Mouse (Mus musculus): ENCODE measurements around the gene Gm49392. TPM values are rescaled to one million over a fixed set of nuclear protein-coding genes. Genes with fewer than 3 reads are reported as not detected.
"Not testable (repeated sequence)": the region's sequence is repeated elsewhere in the genome, so short reads cannot be mapped to it uniquely, and the experiment has no call there.

The Gm49392 gene
- not detected for total RNA-seq (2021)
- long read RNA-seq, result 0 reads

DNA sequence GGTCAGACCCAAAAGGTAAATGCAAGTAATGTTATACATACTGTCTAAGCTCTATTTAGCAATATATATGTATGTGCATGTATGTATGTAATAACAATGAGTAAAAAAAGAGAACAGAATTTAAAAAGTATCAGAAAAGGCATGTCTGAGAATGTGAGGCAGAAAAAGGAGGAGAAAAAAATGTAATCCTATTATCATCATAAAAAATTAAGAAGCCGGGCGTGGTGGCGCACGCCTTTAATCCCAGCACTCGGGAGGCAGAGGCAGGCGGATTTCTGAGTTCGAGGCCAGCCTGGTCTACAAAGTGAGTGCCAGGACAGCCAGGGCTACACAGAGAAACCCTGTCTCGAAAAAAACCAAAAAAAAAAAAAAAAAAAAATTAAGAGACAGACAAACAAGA is at the start of gene Gm49392:
Gm49392 (minus strand) TSS at position 101 of the 400 bp plus-strand sequence.
- DNase-seq (ENCODE audit: low spot score in 2 of 2), result not testable (repeated sequence)

DNA sequence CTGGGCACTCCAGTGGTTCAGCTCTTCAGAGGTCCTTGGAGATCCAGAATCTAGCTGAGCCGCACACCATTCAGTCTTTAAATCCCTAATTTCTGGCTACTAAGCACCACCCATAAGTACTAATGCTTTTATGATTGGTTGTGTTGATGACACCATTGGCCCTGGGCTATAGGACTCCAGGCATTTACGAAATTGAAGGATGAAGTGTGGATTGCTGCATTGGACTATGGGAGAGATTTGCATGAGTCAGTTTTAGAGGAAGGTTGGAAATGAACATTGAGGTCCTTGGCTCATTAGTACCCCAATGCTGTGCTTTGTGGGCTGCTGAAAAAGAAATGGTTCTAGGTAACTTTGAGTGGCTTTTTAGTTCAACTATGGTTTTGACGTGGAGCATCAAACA is 45.2 kb upstream of the Gm49392 start, which contains the start of gene Tpbpa:
Tpbpa (minus strand) TSS at position 101 of the 400 bp plus-strand sequence.
- not testable (repeated sequence) for DNase-seq (ENCODE audit: low spot score in 2 of 2)

DNA sequence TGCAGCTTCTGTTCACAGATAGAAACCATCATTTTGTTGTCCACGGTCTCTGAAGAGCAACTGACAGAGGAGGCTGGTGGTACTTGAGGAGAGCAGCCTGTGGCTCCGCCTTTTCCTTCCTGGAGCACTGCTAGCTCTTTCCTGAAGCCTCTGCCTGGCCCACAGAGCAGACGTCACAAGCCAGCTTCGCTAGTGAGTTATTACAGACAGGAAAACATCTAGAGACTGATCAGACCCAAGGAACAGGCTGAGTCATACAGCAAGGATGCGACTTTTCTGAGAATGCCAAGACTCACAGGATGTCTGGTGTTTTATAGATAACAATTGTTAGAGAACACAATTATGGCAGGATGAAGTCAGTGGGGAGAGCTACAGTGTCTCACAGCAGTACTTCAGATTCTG is 39.8 kb upstream of the Gm49392 start, which contains the start of the genes Gm49391 and Ctla2a:
Gm49391 (minus strand) TSS at position 72 of the 402 bp plus-strand sequence.
Ctla2a (minus strand) TSS at position 126 of the 402 bp plus-strand sequence.
- DNase-seq (ENCODE audit: low spot score in 2 of 2), result no peak

DNA sequence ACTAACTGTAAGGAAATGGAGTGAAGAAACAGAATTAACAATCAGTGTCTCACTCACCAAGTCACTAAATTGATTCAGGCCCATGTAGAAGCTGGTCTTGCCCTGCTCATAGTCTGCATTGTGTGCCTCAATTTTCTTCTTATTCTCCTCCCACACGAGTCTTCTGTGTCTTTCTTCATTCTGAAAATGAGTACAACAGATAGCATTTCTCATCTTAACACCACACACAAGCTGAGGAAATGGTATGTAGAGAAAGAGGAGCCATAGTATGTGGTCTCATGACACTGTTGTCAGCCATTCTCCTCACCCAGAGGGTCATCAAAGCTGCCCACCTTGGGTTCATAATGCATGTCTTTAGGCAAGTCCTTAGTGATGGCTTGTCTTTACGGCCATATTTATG is 38.8 kb upstream of the Gm49392 start, which contains the start of gene Gm49393:
Gm49393 (minus strand) TSS at position 101 of the 400 bp plus-strand sequence.
- DNase-seq (ENCODE audit: low spot score in 2 of 2), result not testable (repeated sequence)

- not testable (repeated sequence) for DNase-seq (ENCODE audit: low spot score in 2 of 2)
Measured at GRCm38 (mm10) chr13:60904780-60905179, 8.1 kb upstream of the Gm49392 start, which contains the start of gene Tpbpb. Gene Tpbpb (minus strand): TSS chr13:60904880.

DNA sequence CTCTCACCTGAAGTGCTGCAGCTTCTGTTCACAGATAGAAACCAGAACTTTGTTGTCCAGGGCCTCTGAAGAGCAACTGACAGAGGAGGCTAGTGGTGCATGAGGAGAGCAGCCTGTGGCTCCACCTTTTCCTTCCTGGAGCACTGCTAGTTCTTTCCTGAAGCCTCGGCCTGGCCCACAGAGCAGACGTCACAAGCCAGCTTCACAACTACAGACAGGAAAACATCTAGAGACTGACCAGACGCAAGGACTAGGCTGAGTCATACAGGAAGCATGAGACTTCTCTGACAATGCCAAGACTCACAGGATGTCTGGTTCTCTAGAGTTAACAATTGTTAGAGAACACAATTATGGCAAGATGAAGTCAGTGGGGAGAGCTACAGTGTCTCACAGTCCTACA is 634 bp upstream of the Gm49392 start, which contains the start of gene Ctla2b:
Ctla2b (minus strand) TSS at position 120 of the 400 bp plus-strand sequence.
- peak in 1 of 2 experiments; percentile 0 for DNase-seq (ENCODE audit: low spot score in 2 of 2)

- DNase-seq (ENCODE audit: low spot score in 2 of 2), result no peak
Measured at GRCm38 (mm10) chr13:60895406-60896160, 1.1 kb downstream of the Gm49392 start.

GRCm38 (mm10) chr13:60892301-60892700 is 4.4 kb downstream of the Gm49392 start:
- no peak for DNase-seq (ENCODE audit: low spot score in 2 of 2)

DNA sequence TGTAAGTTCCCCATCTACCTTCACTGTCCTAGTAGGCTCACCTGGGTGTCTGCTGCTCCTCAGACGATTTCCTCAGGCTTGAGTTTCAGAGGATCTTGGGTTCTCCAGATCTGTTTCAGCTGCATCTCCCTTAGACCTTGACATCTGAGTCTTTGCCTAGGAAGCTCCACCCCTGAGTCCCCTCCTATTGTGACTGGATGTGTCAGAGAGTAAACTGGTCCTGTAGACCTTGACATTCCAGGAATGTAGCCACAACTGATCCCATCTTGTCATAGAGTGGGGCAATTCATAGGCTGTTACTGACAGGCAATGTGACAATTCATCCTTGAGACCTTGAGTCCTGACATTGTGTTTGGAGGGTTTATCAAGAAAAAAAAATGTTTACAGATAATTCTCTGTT is 32.4 kb downstream of the Gm49392 start, which contains the start of gene 4930486L24Rik:
4930486L24Rik (minus strand) TSS at position 195 of the 400 bp plus-strand sequence.
- DNase-seq (ENCODE audit: low spot score in 2 of 2), result no peak

GRCm38 (mm10) chr13:60848241-60849120 is 48.2 kb downstream of the Gm49392 start:
- no peak for DNase-seq (ENCODE audit: low spot score in 2 of 2)

DNA sequence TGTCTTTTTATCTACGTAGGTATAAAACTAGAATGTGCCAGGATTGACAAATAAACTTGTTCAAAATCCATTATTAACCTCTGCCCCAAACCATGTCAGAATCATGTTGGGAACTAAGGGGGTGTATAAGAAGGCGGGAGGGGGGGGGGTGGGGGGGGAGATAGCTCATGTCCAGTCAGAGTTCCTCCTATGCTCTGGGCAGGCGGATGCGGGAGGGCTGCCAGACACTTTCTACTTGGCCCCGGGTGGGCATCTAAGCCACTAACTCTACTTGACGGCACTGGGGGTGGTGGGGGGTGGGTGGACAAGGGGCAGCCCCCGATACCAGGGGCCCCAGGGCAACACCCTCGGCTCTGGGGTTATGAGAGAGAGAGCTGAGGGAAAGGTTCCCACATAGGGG is 53.5 kb downstream of the Gm49392 start:
- no peak for DNase-seq (ENCODE audit: low spot score in 2 of 2)

DNA sequence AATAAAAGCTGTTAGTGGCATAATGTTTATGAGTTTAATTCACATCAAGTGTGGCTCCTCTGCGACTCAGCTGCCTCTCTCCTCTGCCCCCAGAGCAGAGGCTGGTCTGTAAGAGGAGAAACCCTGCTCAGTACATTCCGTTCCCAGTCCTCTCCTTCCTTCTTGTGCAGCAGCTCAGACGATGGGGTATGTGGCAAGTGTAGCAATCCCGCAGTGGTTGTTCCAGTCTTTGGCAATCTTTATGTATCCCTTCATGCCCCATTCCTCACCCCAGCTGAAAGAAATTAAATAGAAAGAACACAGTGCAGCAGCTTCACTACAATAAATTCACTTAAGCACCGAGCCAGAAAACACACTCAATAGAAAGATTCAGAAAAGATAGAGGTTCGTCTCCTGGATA is 54.0 kb downstream of the Gm49392 start:
- DNase-seq (ENCODE audit: low spot score in 2 of 2), result no peak

- no peak for DNase-seq (ENCODE audit: low spot score in 2 of 2)
Measured at GRCm38 (mm10) chr13:60839353-60839902, 57.3 kb downstream of the Gm49392 start.

DNA sequence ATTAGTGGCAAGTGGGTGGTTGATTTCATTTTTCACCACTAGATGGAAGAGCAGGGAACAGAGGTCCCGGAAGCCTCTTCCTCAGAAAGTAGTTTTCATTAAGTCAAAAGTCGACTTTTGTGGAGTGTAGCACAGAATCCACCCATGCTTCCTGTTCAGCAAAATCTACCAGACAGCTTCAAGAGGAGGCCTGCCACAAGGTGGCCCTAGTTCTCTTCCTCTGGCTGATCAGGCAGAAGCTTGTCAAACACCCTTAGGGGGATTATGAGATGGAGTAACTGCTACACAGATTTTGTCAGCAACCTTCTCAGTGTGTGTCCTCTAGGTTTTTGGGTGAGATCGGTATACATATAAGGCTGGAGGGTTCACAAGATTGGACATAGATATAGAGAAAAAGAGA is 70.6 kb downstream of the Gm49392 start:
- no peak for DNase-seq (ENCODE audit: low spot score in 2 of 2)

- DNase-seq (ENCODE audit: low spot score in 2 of 2), result no peak
Measured at GRCm38 (mm10) chr13:60820486-60821175, 76.1 kb downstream of the Gm49392 start.

GRCm38 (mm10) chr13:60819469-60819868 is 77.2 kb downstream of the Gm49392 start:
- peak in 1 of 2 experiments; percentile 30 for DNase-seq (ENCODE audit: low spot score in 2 of 2)

DNA sequence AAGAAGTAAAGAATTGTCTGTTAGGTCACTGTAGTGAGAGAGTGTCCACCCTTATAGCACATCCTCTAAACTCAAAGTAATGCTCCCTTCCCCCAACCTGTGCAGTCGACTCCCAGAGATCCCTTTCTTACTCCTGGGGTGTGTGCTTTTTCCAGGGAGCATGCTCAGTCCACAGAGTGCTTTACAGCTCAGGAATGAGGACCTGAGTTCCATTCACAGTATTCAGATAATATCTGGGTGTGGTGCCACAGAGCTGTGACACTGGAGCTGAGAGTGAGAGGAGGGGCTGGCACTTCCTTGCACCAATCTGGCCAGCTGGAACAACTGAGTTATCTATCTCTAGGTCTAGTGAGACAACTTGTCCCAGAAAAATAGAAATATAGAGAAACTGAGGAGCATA is 83.0 kb downstream of the Gm49392 start:
- no peak for DNase-seq (ENCODE audit: low spot score in 2 of 2)

DNA sequence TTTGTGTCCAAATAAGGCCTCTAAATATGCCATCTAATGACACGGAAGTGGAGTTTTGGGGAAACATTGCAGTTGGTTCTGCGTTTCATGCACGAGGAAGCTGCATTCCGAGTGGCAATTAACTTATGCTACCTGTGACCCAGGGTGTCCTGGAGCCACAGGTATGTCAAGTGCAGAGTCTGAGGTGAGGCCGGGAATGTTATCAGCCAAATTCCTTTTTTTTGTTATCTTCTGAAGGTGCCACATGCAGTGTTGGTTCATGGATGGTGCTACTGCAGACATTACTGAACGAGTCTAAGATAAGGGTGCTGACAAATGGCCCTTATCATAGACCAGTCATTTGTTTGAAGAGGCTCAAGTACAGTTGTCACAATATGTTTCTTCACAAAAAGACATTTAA is 83.9 kb downstream of the Gm49392 start:
- DNase-seq (ENCODE audit: low spot score in 2 of 2), result no peak

- no peak for DNase-seq (ENCODE audit: low spot score in 2 of 2)
Measured at GRCm38 (mm10) chr13:60809690-60810089, 87.0 kb downstream of the Gm49392 start.

- DNase-seq (ENCODE audit: low spot score in 2 of 2), result no peak
Measured at GRCm38 (mm10) chr13:60802749-60803148, 93.9 kb downstream of the Gm49392 start, which contains the start of gene Ctsll3. Gene Ctsll3 (minus strand): TSS chr13:60802849.

All from layer of hippocampus, adult 18-20 months (tissue).